ENCODE assay signal across 18 mouse cellular contexts in the genomic region with DNA sequence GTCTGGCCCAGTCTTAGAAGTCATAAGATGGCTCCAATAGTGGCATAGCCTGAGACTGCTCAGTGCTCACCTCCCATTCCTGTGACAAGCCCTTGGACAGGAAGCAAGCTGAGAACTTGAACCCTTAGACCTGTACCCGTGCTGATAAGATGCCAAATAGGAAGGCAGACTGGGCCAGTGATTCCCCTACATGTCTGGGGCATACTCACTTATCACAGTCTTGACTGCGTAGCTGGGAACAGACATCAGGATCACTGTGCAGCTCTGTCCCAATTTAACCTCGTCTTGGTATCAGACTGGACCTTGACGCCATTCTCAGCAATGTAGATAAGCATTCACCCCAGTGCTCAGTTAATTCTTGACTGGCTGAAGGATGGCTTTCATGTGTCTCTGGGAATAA. TPM values are rescaled to one million over a fixed set of nuclear protein-coding genes. Genes with fewer than 3 reads are reported as not detected.
DNase-seq lines count a peak whose midpoint lies in the region; ATAC-seq and TF ChIP-seq lines count a peak whose summit lies in the region.
"Had no signal": no experiment of that assay in that cellular context is flagged by ENCODE, and none has a peak within 500 bp of the region (broad histone marks: within the 10 kb centered on the region; RNA-seq: fewer than 3 reads in every experiment).

No protein-coding gene starts in this region.

- no peak for TF ChIP-seq EP300 in liver, embryonic 14.5 days (IDR thresholded peaks at IDR 0.05; ENCODE audit: low read depth)
- no peak for TF ChIP-seq EP300 in CH12.LX (IDR thresholded peaks at IDR 0.05; ENCODE audit: low read length)
- TF ChIP-seq EP300 in MEL (IDR thresholded peaks at IDR 0.05; ENCODE audit: low read depth in 1 of 2, low read length in 2 of 2), result peak; percentile 8 to 36; a peak in 1 of 4 replicates

- 0 out of 2 replicates have a peak, but pooled peaks have one; percentile 18 for ATAC-seq in heart, embryonic 12.5 days (ENCODE audit: insufficient number of reproducible peaks, low FRiP score)
- ATAC-seq in liver, embryonic 14.5 days (ENCODE audit: insufficient read depth), result 0 out of 2 replicates have a peak, but pooled peaks have one; percentile 31
- no peak for ATAC-seq in liver, embryonic 12.5 days
- ATAC-seq in forebrain, embryonic 11.5 days (replicated peaks; ENCODE audit: low FRiP score), result no peak
- ATAC-seq: forebrain, embryonic 14.5 days; hindbrain, embryonic 16.5 days had no signal

- H3K9me3 ChIP-seq in heart, embryonic 12.5 days (replicated peaks), result no peaks in the 10 kb centered on the region
- H3K9me3 ChIP-seq in heart, embryonic 10.5 days, result no peaks in the 10 kb centered on the region
- no peaks in the 10 kb centered on the region for H3K9me3 ChIP-seq in liver, embryonic 14.5 days (ENCODE audit: control insufficient read depth, low read length)
- no peaks in the 10 kb centered on the region for H3K9me3 ChIP-seq in liver, embryonic 12.5 days (replicated peaks)
- H3K9me3 ChIP-seq in CH12.LX (replicated peaks; ENCODE audit: low read length) (no peaks in the 10 kb centered on the region), MEL (replicated peaks; ENCODE audit: insufficient read depth, low read length) (no peaks in the 10 kb centered on the region)
- H3K9me3 ChIP-seq in forebrain, embryonic 11.5 days (ENCODE audit: control insufficient read depth, low read length), result no peaks in the 10 kb centered on the region
- H3K9me3 ChIP-seq: embryonic facial prominence, embryonic 10.5 days; G1E; hindbrain, embryonic 12.5 days had no signal

- 39% methylated on average over 4 of the region's 4 CpGs for WGBS in heart, embryonic 12.5 days
- 39% methylated on average over 4 of the region's 4 CpGs for WGBS in heart, embryonic 10.5 days
- 18% methylated on average over 4 of the region's 4 CpGs for WGBS in liver, embryonic 14.5 days (ENCODE audit: insufficient replicate concordance)
- WGBS in liver, embryonic 12.5 days (ENCODE audit: insufficient replicate concordance), result 24% methylated on average over 4 of the region's 4 CpGs
- 85% methylated on average over 4 of the region's 4 CpGs for WGBS in forebrain, embryonic 11.5 days

- no peak overlapping the region for H3K9ac ChIP-seq in heart, embryonic 12.5 days
- no peak overlapping the region for H3K9ac ChIP-seq in liver, embryonic 14.5 days (replicated peaks)
- H3K9ac ChIP-seq in liver, embryonic 12.5 days, result no peak overlapping the region
- H3K9ac ChIP-seq in CH12.LX (ENCODE audit: insufficient read depth, low read depth), result no peak overlapping the region
- H3K9ac ChIP-seq in MEL (ENCODE audit: control insufficient read depth, low read depth, low read length, poor library complexity, severe bottlenecking), result no peak overlapping the region
- no peak overlapping the region for H3K9ac ChIP-seq in forebrain, embryonic 11.5 days (ENCODE audit: low read length)
- H3K9ac ChIP-seq: hindbrain, embryonic 12.5 days had no signal

- H3K4me2 ChIP-seq in heart, embryonic 12.5 days, result no peak overlapping the region
- H3K4me2 ChIP-seq in liver, embryonic 14.5 days (ENCODE audit: low read depth), result no peak overlapping the region
- no peak overlapping the region for H3K4me2 ChIP-seq in liver, embryonic 12.5 days
- peak overlapping the region; percentile 25 for H3K4me2 ChIP-seq in CH12.LX (ENCODE audit: insufficient read depth, low read depth, poor library complexity, severe bottlenecking)
- no peak overlapping the region for H3K4me2 ChIP-seq in forebrain, embryonic 11.5 days (ENCODE audit: low read depth, low read length, severe bottlenecking)
- H3K4me2 ChIP-seq: hindbrain, embryonic 12.5 days had no signal

- no peak for DNase-seq in heart, embryonic 10.5 days (ENCODE audit: low spot score)
- DNase-seq in liver, embryonic 14.5 days (ENCODE audit: low read depth in 3 of 3, low spot score in 3 of 3), result no peak
- no peak for DNase-seq in CH12.LX (ENCODE audit: extremely low read depth)
- no peak for DNase-seq in MEL (ENCODE audit: low read depth, low spot score)
- no peak for DNase-seq in forebrain, embryonic 11.5 days (ENCODE audit: low spot score)
- DNase-seq in cerebellum, adult 9-11 months, result no peak
- DNase-seq: cerebellum, adult 11 months; cerebellum, adult 9-10 months; gastrocnemius, postnatal 14 days; heart, postnatal 10 days; heart, postnatal 4 days had no signal

- TF ChIP-seq POLR2A in CH12.LX (IDR thresholded peaks at IDR 0.05; ENCODE audit: low read depth, low read length), result no peak
- TF ChIP-seq POLR2A in MEL (IDR thresholded peaks at IDR 0.05; ENCODE audit: control insufficient read depth in 1 of 2, insufficient read depth in 1 of 2, low read depth in 1 of 2, low read length in 2 of 2, poor library complexity in 1 of 2), result no peak

- H3K36me3 ChIP-seq in heart, embryonic 12.5 days, result no peaks in the 10 kb centered on the region
- H3K36me3 ChIP-seq in heart, embryonic 10.5 days, result no peaks in the 10 kb centered on the region
- H3K36me3 ChIP-seq in liver, embryonic 14.5 days (replicated peaks; ENCODE audit: control insufficient read depth, insufficient read depth, low read depth), result no peaks in the 10 kb centered on the region
- no peaks in the 10 kb centered on the region for H3K36me3 ChIP-seq in liver, embryonic 12.5 days
- peaks cover 32 to 45% of the 10 kb centered on the region in 2 experiments for H3K36me3 ChIP-seq in CH12.LX (replicated peaks in 1 of 2; ENCODE audit: control insufficient read depth in 1 of 2, insufficient read depth in 1 of 2, low read length in 1 of 2)
- peaks cover 0 to 22% of the 10 kb centered on the region in 2 experiments; a peak in 3 of 4 replicates for H3K36me3 ChIP-seq in MEL (ENCODE audit: control insufficient read depth in 1 of 2, insufficient read depth in 2 of 2, low read length in 2 of 2)
- H3K36me3 ChIP-seq in forebrain, embryonic 11.5 days (ENCODE audit: control insufficient read depth, insufficient read depth, low read length), result no peaks in the 10 kb centered on the region
- H3K36me3 ChIP-seq: embryonic facial prominence, embryonic 10.5 days had no signal

- no peak overlapping the region for H3K27ac ChIP-seq in heart, embryonic 12.5 days (ENCODE audit: poor library complexity, severe bottlenecking)
- no peak overlapping the region for H3K27ac ChIP-seq in heart, embryonic 10.5 days
- no peak overlapping the region for H3K27ac ChIP-seq in liver, embryonic 14.5 days
- no peak overlapping the region for H3K27ac ChIP-seq in liver, embryonic 12.5 days
- H3K27ac ChIP-seq in CH12.LX (ENCODE audit: insufficient read depth, low read depth), result no peak overlapping the region
- H3K27ac ChIP-seq in MEL (ENCODE audit: control insufficient read depth, low read depth, low read length), result no peak overlapping the region
- no peak overlapping the region for H3K27ac ChIP-seq in forebrain, embryonic 11.5 days (ENCODE audit: low read depth, low read length)
- H3K27ac ChIP-seq: embryonic facial prominence, embryonic 10.5 days; hindbrain, embryonic 12.5 days had no signal

- in situ Hi-C loops in CH12.LX (cut with MboI; ENCODE audit: low pct_ligation_motif_present, low pct_unique_long_range_greater_than_20kb, low sequenced_read_pairs), result loop anchor here (5.0 kb wide), 1 partner anchor 55 kb away; no protein-coding TSS in a partner anchor

- H3K4me3 ChIP-seq in heart, embryonic 12.5 days, result no peak overlapping the region
- no peak overlapping the region for H3K4me3 ChIP-seq in heart, embryonic 10.5 days
- no peak overlapping the region for H3K4me3 ChIP-seq in liver, embryonic 14.5 days (ENCODE audit: insufficient read depth in 1 of 2, low read depth in 2 of 2, low read length in 2 of 2)
- H3K4me3 ChIP-seq in liver, embryonic 12.5 days, result no peak overlapping the region
- H3K4me3 ChIP-seq in CH12.LX (replicated peaks in 1 of 3; ENCODE audit: low read depth in 2 of 3, low read length in 2 of 3, poor library complexity in 1 of 3) (peak overlapping the region in 1 of 3 experiments; percentile 6), MEL (ENCODE audit: control insufficient read depth in 1 of 2, insufficient read depth in 1 of 2, low read depth in 2 of 2, low read length in 2 of 2) (no peak overlapping the region)
- no peak overlapping the region for H3K4me3 ChIP-seq in forebrain, embryonic 11.5 days (ENCODE audit: low read depth, low read length)
- H3K4me3 ChIP-seq: embryonic facial prominence, embryonic 10.5 days; hindbrain, embryonic 12.5 days had no signal

- H3K79me2 ChIP-seq in CH12.LX (replicated peaks; ENCODE audit: control insufficient read depth, extremely low read depth, insufficient read depth, poor library complexity, severe bottlenecking) (peaks cover 9% of the 10 kb centered on the region; the same call in 1 of the 2 replicates), MEL (ENCODE audit: control insufficient read depth, insufficient read depth, low read length, poor library complexity) (peaks cover 1% of the 10 kb centered on the region; the same call in 1 of the 2 replicates)

- TF ChIP-seq RAD21 in CH12.LX (IDR thresholded peaks at IDR 0.05; ENCODE audit: low read depth, low read length) (no peak), MEL (IDR thresholded peaks at IDR 0.05; ENCODE audit: low read depth, low read length) (no peak)

- dilution Hi-C loops in CH12.LX (cut with MboI; ENCODE audit: extremely low pct_ligation_motif_present, extremely low pct_unique_long_range_greater_than_20kb, low sequenced_read_pairs), result no loop called here

- H3K4me1 ChIP-seq in heart, embryonic 12.5 days (replicated peaks), result 0 out of 2 replicates have a peak, but pooled peaks cover 6% of the 10 kb centered on the region
- peaks cover 4% of the 10 kb centered on the region; the same call in 1 of the 2 replicates for H3K4me1 ChIP-seq in heart, embryonic 10.5 days
- H3K4me1 ChIP-seq in liver, embryonic 14.5 days (replicated peaks; ENCODE audit: control insufficient read depth in 2 of 2, insufficient read depth in 2 of 2, low read length in 1 of 2), result peaks cover 0 to 14% of the 10 kb centered on the region in 2 experiments; a peak in 2 of 4 replicates
- peaks cover 25% of the 10 kb centered on the region for H3K4me1 ChIP-seq in liver, embryonic 12.5 days
- H3K4me1 ChIP-seq in CH12.LX (ENCODE audit: control insufficient read depth in 1 of 2, insufficient read depth in 2 of 2) (peaks cover 29 to 72% of the 10 kb centered on the region in 2 experiments), MEL (ENCODE audit: control insufficient read depth in 1 of 2, insufficient read depth in 2 of 2, low read length in 2 of 2) (peaks cover 20 to 36% of the 10 kb centered on the region in 2 experiments)
- no peaks in the 10 kb centered on the region for H3K4me1 ChIP-seq in forebrain, embryonic 11.5 days (replicated peaks; ENCODE audit: control insufficient read depth, insufficient read depth, low read length)
- H3K4me1 ChIP-seq: embryonic facial prominence, embryonic 10.5 days; hindbrain, embryonic 12.5 days had no signal

- no peak for TF ChIP-seq CTCF in liver, embryonic 14.5 days (IDR thresholded peaks at IDR 0.05; ENCODE audit: low read depth)
- no peak for TF ChIP-seq CTCF in CH12.LX (conservative IDR thresholded peaks at IDR 0.05 in 1 of 2, IDR thresholded peaks at IDR 0.05 in 1 of 2; ENCODE audit: low read depth in 2 of 2, low read length in 2 of 2)
- no peak for TF ChIP-seq CTCF in MEL (IDR thresholded peaks at IDR 0.05 in 2 of 3, conservative IDR thresholded peaks at IDR 0.05 in 1 of 3; ENCODE audit: control insufficient read depth in 1 of 3, insufficient read depth in 1 of 3, low read depth in 2 of 3, low read length in 3 of 3, poor library complexity in 1 of 3, severe bottlenecking in 1 of 3)

- no peaks in the 10 kb centered on the region for H3K27me3 ChIP-seq in heart, embryonic 12.5 days (replicated peaks)
- peaks cover 4% of the 10 kb centered on the region; the same call in 1 of the 2 replicates for H3K27me3 ChIP-seq in heart, embryonic 10.5 days (ENCODE audit: insufficient read depth, poor library complexity, severe bottlenecking)
- no peaks in the 10 kb centered on the region for H3K27me3 ChIP-seq in liver, embryonic 14.5 days (ENCODE audit: control insufficient read depth, insufficient read depth, low read length)
- no peaks in the 10 kb centered on the region for H3K27me3 ChIP-seq in liver, embryonic 12.5 days (replicated peaks)
- no peaks in the 10 kb centered on the region for H3K27me3 ChIP-seq in CH12.LX (replicated peaks)
- H3K27me3 ChIP-seq in MEL (ENCODE audit: control insufficient read depth in 1 of 2, insufficient read depth in 2 of 2, low read length in 2 of 2), result no peaks in the 10 kb centered on the region
- no peaks in the 10 kb centered on the region for H3K27me3 ChIP-seq in forebrain, embryonic 11.5 days (ENCODE audit: control insufficient read depth, insufficient read depth, low read length)
- H3K27me3 ChIP-seq: hindbrain, embryonic 12.5 days had no signal

RNA-seq across cellular contexts. Expression of gene Tmem229b, which starts 29.9 kb away (rescaled TPM):
- polyA plus RNA-seq in heart, embryonic 12.5 days (2016; fragmentation: Nextera tagmentation; extraction: Ambion mirVana), result 2.9 and 3.4 TPM in 2 replicates
- 1.7 and 2.3 TPM in 2 replicates for polyA plus RNA-seq in heart, embryonic 10.5 days (2016; fragmentation: Nextera tagmentation; extraction: Ambion mirVana)
- 2.0 and 2.4 TPM in 2 replicates for polyA plus RNA-seq in liver, embryonic 14.5 days (2012; rRNA removed)
- polyA plus RNA-seq in liver, embryonic 14.5 days (2014; fragmentation: Nextera tagmentation; extraction: Ambion mirVana), result 2.0 and 2.7 TPM in 2 replicates
- 3.7 and 3.8 TPM in 2 replicates for polyA plus RNA-seq in liver, embryonic 12.5 days (2016; fragmentation: Nextera tagmentation; extraction: Ambion mirVana)
- 41.7 and 45.0 TPM in 2 replicates for total RNA-seq in CH12.LX (2012; rRNA removed)
- 64.4 and 66.5 TPM in 2 replicates for total RNA-seq in CH12.LX (2014; rRNA removed)
- polyA plus RNA-seq in CH12.LX (2012; ENCODE audit: insufficient read length, low read depth), result 125 and 129 TPM in 2 replicates
- 13.5 and 13.8 TPM in 2 replicates for total RNA-seq in MEL (2012; rRNA removed)
- polyA plus RNA-seq in MEL (2012; ENCODE audit: insufficient read depth in 1 of 2, insufficient read length in 2 of 2, low read depth in 1 of 2, low replicate concordance in 2 of 2, missing spikeins in 1 of 2), result 10 to 100 TPM in 1 of 2 experiments, not detected in 1; 20.5 TPM
- 7.3 and 7.9 TPM in 2 replicates for polyA plus RNA-seq in forebrain, embryonic 11.5 days (2014; fragmentation: Nextera tagmentation; extraction: Ambion mirVana)

RNA-seq across cellular contexts. Expression of gene Plekhh1, which starts 51.4 kb away (rescaled TPM):
- polyA plus RNA-seq in heart, embryonic 12.5 days (2016; fragmentation: Nextera tagmentation; extraction: Ambion mirVana), result 5.3 and 5.8 TPM in 2 replicates
- 5.0 and 5.8 TPM in 2 replicates for polyA plus RNA-seq in heart, embryonic 10.5 days (2016; fragmentation: Nextera tagmentation; extraction: Ambion mirVana)
- 0.14 and 0.15 TPM in 2 replicates for polyA plus RNA-seq in liver, embryonic 14.5 days (2012; rRNA removed)
- 0.05 TPM in 1 of 2 replicates, not detected in the other for polyA plus RNA-seq in liver, embryonic 14.5 days (2014; fragmentation: Nextera tagmentation; extraction: Ambion mirVana)
- polyA plus RNA-seq in liver, embryonic 12.5 days (2016; fragmentation: Nextera tagmentation; extraction: Ambion mirVana), result 0.42 and 0.48 TPM in 2 replicates
- total RNA-seq in CH12.LX (2012; rRNA removed) (0.92 and 1.9 TPM in 2 replicates), CH12.LX (2014; rRNA removed) (0.27 and 0.31 TPM in 2 replicates), MEL (2012; rRNA removed) (0.35 and 0.39 TPM in 2 replicates)
- polyA plus RNA-seq in CH12.LX (2012; ENCODE audit: insufficient read length, low read depth) (0.69 and 0.75 TPM in 2 replicates), MEL (2012; ENCODE audit: insufficient read depth in 1 of 2, insufficient read length in 2 of 2, low read depth in 1 of 2, low replicate concordance in 2 of 2, missing spikeins in 1 of 2) (1 to 10 TPM in 1 of 2 experiments, not detected in 1; 2.3 TPM)
- polyA plus RNA-seq in forebrain, embryonic 11.5 days (2014; fragmentation: Nextera tagmentation; extraction: Ambion mirVana), result 6.9 and 8.4 TPM in 2 replicates

Comparison
In these comparisons a context has a peak if more than half of its experiments do, and no peak if none do; other contexts are left out.
1. ATAC-seq: peak in heart, embryonic 12.5 days (single experiment) and liver, embryonic 14.5 days (single experiment); none in liver, embryonic 12.5 days (single experiment) and forebrain, embryonic 11.5 days (single experiment).